Mouse (Mus musculus) layer of hippocampus, adult 2 months (tissue): ENCODE measurements at regions not wholly inside any gene's neighbourhood (a gene's known extent, or its start where the extent isn't known, plus 50 kb on each side); places are given as distances from the start of the nearest gene placed in this dataset.
"Not testable (repeated sequence)": the region's sequence is repeated elsewhere in the genome, so short reads cannot be mapped to it uniquely, and the experiment has no call there.

Experiments
- DNase-seq, 2 experiments: peaks; one replicate each; pipeline ENCODE4 v3.0.0; 2022; ENCODE audit warnings: low spot score in 2 of 2
- H3K27ac ChIP-seq: fragments of 200-600 bp; 2 replicates; pipeline ENCODE4 v1.8.1; 2022
- H3K4me3 ChIP-seq: fragments of 200-600 bp; 2 replicates; pipeline ENCODE4 v1.8.1; 2022; ENCODE audit warnings: mild to moderate bottlenecking
- CTCF ChIP-seq: fragments of 200-600 bp; conservative IDR thresholded peaks from 2 replicates; pipeline ENCODE4 v1.8.1; 2022; ENCODE audit warnings: antibody characterized with exemption, mild to moderate bottlenecking, moderate library complexity

GRCm38 (mm10) chr13:12726831-12727230 is 73.0 kb downstream of the Prl2c3 start:
- peak; percentile 61 for TF ChIP-seq CTCF
- H3K4me3 ChIP-seq, DNase-seq, H3K27ac ChIP-seq: not testable (repeated sequence)

GRCm38 (mm10) chr13:12717972-12718546 is 81.8 kb downstream of the Prl2c3 start:
- not testable (repeated sequence) for H3K27ac ChIP-seq, H3K4me3 ChIP-seq, DNase-seq

- Histone ChIP-seq H3K27ac (no peak overlapping the region), H3K4me3 (no peak overlapping the region)
- DNase-seq: no peak
- TF ChIP-seq CTCF: no peak
These were observed 88.2 kb downstream of the Prl2c3 start for GRCm38 (mm10) chr13:12711471-12712273.

- H3K4me3 ChIP-seq, H3K27ac ChIP-seq, DNase-seq: not testable (repeated sequence)
These were observed 96.9 kb downstream of the Prl2c3 start for GRCm38 (mm10) chr13:12702804-12703612.

- H3K4me3 ChIP-seq, DNase-seq, H3K27ac ChIP-seq: not testable (repeated sequence)
These were observed 97.6 kb downstream of the Prl2c3 start for GRCm38 (mm10) chr13:12702111-12702803.

- not testable (repeated sequence) for DNase-seq, H3K4me3 ChIP-seq, H3K27ac ChIP-seq
These were observed 106.2 kb downstream of the Prl2c3 start for GRCm38 (mm10) chr13:12693593-12694118.

GRCm38 (mm10) chr13:12688778-12689177 is 111.1 kb downstream of the Prl2c3 start:
- not testable (repeated sequence) for DNase-seq, H3K27ac ChIP-seq, H3K4me3 ChIP-seq

GRCm38 (mm10) chr13:12688149-12688548 is 111.7 kb downstream of the Prl2c3 start:
- H3K27ac ChIP-seq, DNase-seq, H3K4me3 ChIP-seq: not testable (repeated sequence)

GRCm38 (mm10) chr13:12680954-12681571 is 115.4 kb downstream of the Ero1lb start:
- H3K27ac ChIP-seq, H3K4me3 ChIP-seq, DNase-seq: not testable (repeated sequence)

GRCm38 (mm10) chr13:12680283-12680953 is 114.7 kb downstream of the Ero1lb start:
- DNase-seq: peak; percentile 10 to 65
- not testable (repeated sequence) for H3K27ac ChIP-seq, H3K4me3 ChIP-seq
- TF ChIP-seq CTCF: peak; percentile 69

GRCm38 (mm10) chr13:12677372-12677771 is 111.7 kb downstream of the Ero1lb start:
- H3K27ac ChIP-seq: no peak overlapping the region
- no peak for TF ChIP-seq CTCF
- no peak overlapping the region for H3K4me3 ChIP-seq
- DNase-seq: no peak

- DNase-seq, H3K4me3 ChIP-seq, H3K27ac ChIP-seq: not testable (repeated sequence)
These were observed 105.3 kb downstream of the Ero1lb start for GRCm38 (mm10) chr13:12671011-12671410.

GRCm38 (mm10) chr13:12668742-12669141 is 103.1 kb downstream of the Ero1lb start:
- DNase-seq, H3K27ac ChIP-seq, H3K4me3 ChIP-seq: not testable (repeated sequence)

- H3K27ac ChIP-seq, DNase-seq, H3K4me3 ChIP-seq: not testable (repeated sequence)
These were observed 102.3 kb downstream of the Ero1lb start for GRCm38 (mm10) chr13:12667727-12668665.

- H3K4me3 ChIP-seq, H3K27ac ChIP-seq, DNase-seq: not testable (repeated sequence)
These were observed 100.4 kb downstream of the Ero1lb start for GRCm38 (mm10) chr13:12666050-12666449.
